Mouse (Mus musculus): ENCODE measurements around the gene Sh3pxd2b. TPM values are rescaled to one million over a fixed set of nuclear protein-coding genes. Genes with fewer than 3 reads are reported as not detected.

Gene Sh3pxd2b
- polyA plus RNA-seq, 1 experiment from 2014 or later = 21.3 TPM

- H3K9me3 ChIP-seq (replicated peaks; ENCODE audit: control insufficient read depth, low read length) = no peaks in the 10 kb centered on the region
- H3K36me3 ChIP-seq (ENCODE audit: control insufficient read depth, insufficient read depth, low read length) = no peaks in the 10 kb centered on the region
- 80% methylated on average over 3 of the region's 3 CpGs for WGBS
Measured at GRCm38 (mm10) chr11:32474725-32475124, 127.1 kb downstream of the Sh3pxd2b start.

GRCm38 (mm10) chr11:32475487-32476236 is 128.0 kb downstream of the Sh3pxd2b start:
- WGBS = 78% methylated on average over 5 of the region's 5 CpGs
- Histone ChIP-seq H3K27ac (ENCODE audit: low read length) (no peak overlapping the region), H3K4me1 (ENCODE audit: control insufficient read depth, insufficient read depth, low read length) (no peaks in the 10 kb centered on the region), H3K27me3 (ENCODE audit: control insufficient read depth, insufficient read depth, low read length) (no peaks in the 10 kb centered on the region), H3K4me3 (replicated peaks; ENCODE audit: low read length) (no peak overlapping the region), H3K9me3 (replicated peaks; ENCODE audit: control insufficient read depth, low read length) (no peaks in the 10 kb centered on the region), H3K36me3 (ENCODE audit: control insufficient read depth, insufficient read depth, low read length) (no peaks in the 10 kb centered on the region), H3K9ac (ENCODE audit: low read length) (no peak overlapping the region), H3K4me2 (ENCODE audit: low read depth, low read length) (no peak overlapping the region)
- ATAC-seq (ENCODE audit: insufficient read depth, low FRiP score) = no peak

More at GRCm38 (mm10) chr11:32474725-32475124, 127.1 kb downstream of the Sh3pxd2b start:
- no peak overlapping the region for H3K4me2 ChIP-seq (ENCODE audit: low read depth, low read length)
- ATAC-seq (ENCODE audit: insufficient read depth, low FRiP score) = no peak
- no peaks in the 10 kb centered on the region for H3K4me1 ChIP-seq (ENCODE audit: control insufficient read depth, insufficient read depth, low read length)
- H3K27ac ChIP-seq (ENCODE audit: low read length) = no peak overlapping the region
- no peaks in the 10 kb centered on the region for H3K27me3 ChIP-seq (ENCODE audit: control insufficient read depth, insufficient read depth, low read length)
- H3K9ac ChIP-seq (ENCODE audit: low read length) = no peak overlapping the region
- H3K4me3 ChIP-seq (replicated peaks; ENCODE audit: low read length) = no peak overlapping the region

Other genes starting within 250 kb of the Sh3pxd2b start
- gene Il9r, start 147.5 kb upstream of the Sh3pxd2b start, polyA plus RNA-seq (2015; fragmentation: Nextera tagmentation; extraction: Ambion mirVana) = 0.07 and 0.09 TPM in 2 replicates
- gene Snrnp25, start 142.4 kb upstream of the Sh3pxd2b start, polyA plus RNA-seq (2015; fragmentation: Nextera tagmentation; extraction: Ambion mirVana) = 44.9 and 47.5 TPM in 2 replicates
- 57.4 and 67.7 TPM in 2 replicates for gene Rhbdf1, start 125.5 kb upstream of the Sh3pxd2b start, polyA plus RNA-seq (2015; fragmentation: Nextera tagmentation; extraction: Ambion mirVana)
- 32.6 and 33.8 TPM in 2 replicates for gene Mpg, start 121.3 kb upstream of the Sh3pxd2b start, polyA plus RNA-seq (2015; fragmentation: Nextera tagmentation; extraction: Ambion mirVana)
- gene Nprl3, start 80.1 kb upstream of the Sh3pxd2b start, polyA plus RNA-seq (2015; fragmentation: Nextera tagmentation; extraction: Ambion mirVana) = 36.8 and 37.6 TPM in 2 replicates
- 11.6 and 16.3 TPM in 2 replicates for gene Hba-x, start 71.4 kb upstream of the Sh3pxd2b start, polyA plus RNA-seq (2015; fragmentation: Nextera tagmentation; extraction: Ambion mirVana)
- 5,545 and 5,672 TPM in 2 replicates for gene Hba-a1, start 64.3 kb upstream of the Sh3pxd2b start, polyA plus RNA-seq (2015; fragmentation: Nextera tagmentation; extraction: Ambion mirVana)
- gene Hbq1b, start 60.9 kb upstream of the Sh3pxd2b start, polyA plus RNA-seq (2015; fragmentation: Nextera tagmentation; extraction: Ambion mirVana) = 3.3 and 5.5 TPM in 2 replicates
- gene Hba-a2, start 51.3 kb upstream of the Sh3pxd2b start, polyA plus RNA-seq (2015; fragmentation: Nextera tagmentation; extraction: Ambion mirVana) = 13,147 and 13,964 TPM in 2 replicates
- 0.62 and 1.2 TPM in 2 replicates for gene Hbq1a, start 47.8 kb upstream of the Sh3pxd2b start, polyA plus RNA-seq (2015; fragmentation: Nextera tagmentation; extraction: Ambion mirVana)
- gene Ubtd2, start 107.5 kb downstream of the Sh3pxd2b start, polyA plus RNA-seq (2015; fragmentation: Nextera tagmentation; extraction: Ambion mirVana) = 39.2 and 40.3 TPM in 2 replicates
- gene Efcab9, start 184.3 kb downstream of the Sh3pxd2b start, polyA plus RNA-seq (2015; fragmentation: Nextera tagmentation; extraction: Ambion mirVana) = 0.70 and 0.87 TPM in 2 replicates
- gene Stk10, start 185.5 kb downstream of the Sh3pxd2b start, polyA plus RNA-seq (2015; fragmentation: Nextera tagmentation; extraction: Ambion mirVana) = 4.2 TPM in 2 replicates